ENCODE assay signal across 9 mouse cellular contexts in the genomic region with DNA sequence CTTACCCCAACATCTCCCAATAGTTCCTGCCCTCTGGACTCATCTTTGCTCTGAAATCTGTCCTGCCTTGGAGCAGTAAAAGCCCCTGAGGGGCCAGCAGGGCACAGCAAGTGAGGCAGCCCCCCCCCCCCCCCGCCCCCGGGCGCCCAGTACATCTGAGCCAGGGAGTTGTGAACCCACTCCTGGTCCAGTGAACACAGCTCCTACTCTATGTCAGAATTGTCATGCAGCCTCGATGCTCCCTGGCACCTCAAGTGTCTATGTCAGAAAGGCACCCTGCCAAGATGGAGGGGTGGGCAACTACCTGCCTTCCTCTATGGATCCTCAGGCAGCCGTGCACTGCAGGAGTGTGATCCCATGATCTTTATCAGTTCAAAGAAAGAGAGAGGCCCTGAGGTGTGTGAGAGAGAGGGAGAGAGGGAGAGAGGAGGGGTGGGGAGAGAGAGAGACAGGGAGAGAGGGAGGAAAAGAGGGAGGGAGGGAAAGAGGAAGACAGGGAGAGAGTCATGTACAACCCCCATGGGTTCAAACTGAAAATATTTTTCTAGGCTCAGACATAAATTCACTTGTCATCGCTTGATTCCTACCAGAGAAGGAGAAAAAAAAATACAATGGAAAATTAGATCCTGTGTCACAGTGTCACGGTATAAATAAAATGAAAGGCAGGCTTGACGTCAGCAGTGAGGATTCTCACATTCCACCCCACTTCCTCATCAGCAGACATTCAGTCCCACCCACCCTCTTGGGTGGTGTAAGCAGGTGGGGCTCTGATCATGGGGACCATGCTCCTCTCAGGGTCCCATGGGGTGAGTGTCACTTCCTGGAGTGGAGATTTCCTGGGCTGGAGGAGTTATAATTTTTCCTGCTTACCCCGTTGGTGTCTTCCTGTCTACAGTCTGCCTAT. TPM values are rescaled to one million over a fixed set of nuclear protein-coding genes. Genes with fewer than 3 reads are reported as not detected.
DNase-seq lines count a peak whose midpoint lies in the region; ATAC-seq and TF ChIP-seq lines count a peak whose summit lies in the region.
"Had no signal": no experiment of that assay in that cellular context is flagged by ENCODE, and none has a peak within 500 bp of the region (broad histone marks: within the 10 kb centered on the region; RNA-seq: fewer than 3 reads in every experiment).

No protein-coding gene starts in this region.

- no peak overlapping the region for H3K9ac ChIP-seq in lung, postnatal 0 days (replicated peaks; ENCODE audit: low read depth)
- no peak overlapping the region for H3K9ac ChIP-seq in kidney, embryonic 15.5 days
- no peak overlapping the region for H3K9ac ChIP-seq in forebrain, embryonic 12.5 days

- WGBS in lung, postnatal 0 days, result 48% methylated on average over 9 of the region's 9 CpGs
- WGBS in kidney, embryonic 15.5 days, result 21% methylated on average over 9 of the region's 9 CpGs
- 67% methylated on average over 9 of the region's 9 CpGs for WGBS in small intestine, adult 2 months
- 74% methylated on average over 9 of the region's 9 CpGs for WGBS in forebrain, embryonic 12.5 days

- no peak; the same call in 1 of the 2 replicates for TF ChIP-seq EP300 in lung, postnatal 0 days (IDR thresholded peaks at IDR 0.05)

- H3K4me1 ChIP-seq in lung, postnatal 0 days (ENCODE audit: insufficient read depth, low read depth, low read length), result 0 out of 2 replicates have a peak, but pooled peaks cover 3% of the 10 kb centered on the region
- H3K4me1 ChIP-seq in kidney, embryonic 15.5 days, result peaks cover 20% of the 10 kb centered on the region
- H3K4me1 ChIP-seq in small intestine, adult 2 months (ENCODE audit: control insufficient read depth, insufficient read depth, insufficient read length, low read length), result peaks cover 12% of the 10 kb centered on the region
- no peaks in the 10 kb centered on the region for H3K4me1 ChIP-seq in forebrain, embryonic 12.5 days

- H3K4me3 ChIP-seq in lung, postnatal 0 days (ENCODE audit: low read depth, low read length), result no peak overlapping the region
- H3K4me3 ChIP-seq in kidney, embryonic 15.5 days (replicated peaks), result no peak overlapping the region
- H3K4me3 ChIP-seq in small intestine, adult 2 months (ENCODE audit: low read depth, low read length), result no peak overlapping the region
- H3K4me3 ChIP-seq in forebrain, embryonic 12.5 days (replicated peaks), result no peak overlapping the region

- H3K27me3 ChIP-seq in lung, postnatal 0 days (replicated peaks; ENCODE audit: insufficient read depth, low read length), result no peaks in the 10 kb centered on the region
- no peaks in the 10 kb centered on the region for H3K27me3 ChIP-seq in kidney, embryonic 15.5 days
- H3K27me3 ChIP-seq in small intestine, adult 2 months (ENCODE audit: control insufficient read depth, insufficient read depth, low read length), result no peaks in the 10 kb centered on the region
- no peaks in the 10 kb centered on the region for H3K27me3 ChIP-seq in forebrain, embryonic 12.5 days

- H3K9me3 ChIP-seq in lung, postnatal 0 days (ENCODE audit: low read length), result no peaks in the 10 kb centered on the region
- no peaks in the 10 kb centered on the region for H3K9me3 ChIP-seq in kidney, embryonic 15.5 days (replicated peaks)
- no peaks in the 10 kb centered on the region for H3K9me3 ChIP-seq in forebrain, embryonic 12.5 days

- ATAC-seq in lung, postnatal 0 days, result peak; percentile 57; the same call in 1 of the 2 replicates
- ATAC-seq in kidney, embryonic 15.5 days (replicated peaks; ENCODE audit: low FRiP score), result peak; percentile 83
- no peak for ATAC-seq in forebrain, embryonic 12.5 days (ENCODE audit: low FRiP score)

- no peak for TF ChIP-seq CTCF in lung, postnatal 0 days (IDR thresholded peaks at IDR 0.05)
- TF ChIP-seq CTCF in small intestine, adult 2 months (IDR thresholded peaks at IDR 0.05; ENCODE audit: extremely low read depth, insufficient read length, insufficient replicate concordance, low read depth, low read length), result no peak

- peak; percentile 24 for DNase-seq in adrenal gland, adult 2 months
- no peak for DNase-seq in adrenal gland, adult 18-20 months (ENCODE audit: low spot score in 2 of 2)
- peak; percentile 16 for DNase-seq in lung, postnatal 0 days (ENCODE audit: low spot score)
- no peak for DNase-seq in lung, postnatal 14 days
- no peak for DNase-seq in ovary, postnatal 14 days (ENCODE audit: low spot score)

- no peak for TF ChIP-seq POLR2A in small intestine, adult 2 months (IDR thresholded peaks at IDR 0.05; ENCODE audit: low read depth, low read length)

- H3K27ac ChIP-seq in lung, postnatal 0 days (ENCODE audit: low read length), result no peak overlapping the region
- H3K27ac ChIP-seq in kidney, embryonic 15.5 days, result 0 out of 2 replicates have a peak overlapping the region, but pooled peaks have one; percentile 52
- H3K27ac ChIP-seq in small intestine, adult 2 months (ENCODE audit: insufficient read depth, low read depth, low read length), result 0 out of 2 replicates have a peak overlapping the region, but pooled peaks have one; percentile 44
- H3K27ac ChIP-seq in forebrain, embryonic 12.5 days, result no peak overlapping the region

- no peaks in the 10 kb centered on the region for H3K36me3 ChIP-seq in lung, postnatal 0 days (ENCODE audit: insufficient read depth, low read length)
- H3K36me3 ChIP-seq in kidney, embryonic 15.5 days, result no peaks in the 10 kb centered on the region
- no peaks in the 10 kb centered on the region for H3K36me3 ChIP-seq in small intestine, adult 2 months (ENCODE audit: control insufficient read depth, insufficient read depth, low read length)
- H3K36me3 ChIP-seq in forebrain, embryonic 12.5 days (replicated peaks), result no peaks in the 10 kb centered on the region

- H3K4me2 ChIP-seq in lung, postnatal 0 days (replicated peaks; ENCODE audit: low read depth, low read length), result no peak overlapping the region
- H3K4me2 ChIP-seq in kidney, embryonic 15.5 days, result no peak overlapping the region
- no peak overlapping the region for H3K4me2 ChIP-seq in forebrain, embryonic 12.5 days
- H3K4me2 ChIP-seq: liver, embryonic 11.5 days had no signal

RNA-seq across cellular contexts. Expression of a gene that starts 11.0 kb away (rescaled TPM):
- 100 to 1,000 TPM in 1 of 2 experiments, 10 to 100 TPM in 1; 64.8 to 181 TPM for total RNA-seq in adrenal gland, adult 2 months (2021)
- 162 and 173 TPM in 2 replicates for polyA plus RNA-seq in adrenal gland, adult 2 months (2012; rRNA removed)
- total RNA-seq in adrenal gland, adult 18-20 months (2021), result 100 to 1,000 TPM in 1 of 2 experiments, 10 to 100 TPM in 1; 46.0 to 152 TPM
- polyA plus RNA-seq in lung, postnatal 0 days (2015; fragmentation: Nextera tagmentation; extraction: Ambion mirVana), result 18.1 and 19.3 TPM in 2 replicates
- polyA plus RNA-seq in kidney, embryonic 15.5 days (2015; fragmentation: Nextera tagmentation; extraction: Ambion mirVana), result 10.2 and 11.7 TPM in 2 replicates
- polyA plus RNA-seq in small intestine, adult 2 months (2012; rRNA removed), result 3.4 and 4.8 TPM in 2 replicates
- polyA plus RNA-seq in forebrain, embryonic 12.5 days (2016; fragmentation: Nextera tagmentation; extraction: Ambion mirVana), result 3.7 and 4.0 TPM in 2 replicates

Comparison
In these comparisons a context has a peak if more than half of its experiments do, and no peak if none do; other contexts are left out.
1. DNase-seq: peak in adrenal gland, adult 2 months (single experiment) and lung, postnatal 0 days (single experiment); none in adrenal gland, adult 18-20 months (0 of 2), lung, postnatal 14 days (single experiment) and ovary, postnatal 14 days (single experiment).
2. H3K27ac ChIP-seq: peak in kidney, embryonic 15.5 days (single experiment) and small intestine, adult 2 months (single experiment); none in lung, postnatal 0 days (single experiment) and forebrain, embryonic 12.5 days (single experiment).